Mouse (Mus musculus): ENCODE measurements at regions not wholly inside any gene's neighbourhood (a gene's known extent, or its start where the extent isn't known, plus 50 kb on each side); places are given as distances from the start of the nearest gene placed in this dataset.

DNA sequence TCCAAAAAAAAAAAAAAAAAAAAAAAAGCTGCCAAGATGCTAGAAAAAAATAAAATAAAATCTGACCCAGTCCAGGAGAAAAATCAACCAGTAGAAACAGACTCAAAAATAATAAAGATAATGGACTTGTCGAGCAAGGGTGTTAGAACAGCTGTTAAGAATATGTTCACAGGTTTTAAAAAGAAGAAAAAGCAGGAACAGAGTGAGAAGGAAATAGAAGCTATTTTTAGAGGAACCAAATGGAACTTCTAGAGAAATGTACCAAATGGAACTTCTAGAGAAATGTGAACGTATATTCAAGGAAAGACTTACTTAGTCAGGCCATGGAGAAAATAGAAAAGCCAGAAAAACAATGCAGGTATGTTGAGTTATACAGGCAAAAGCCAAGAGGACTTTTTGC is 662.4 kb upstream of the Jmjd1c start:
- DNase-seq (ENCODE audit: low spot score) = no peak

DNA sequence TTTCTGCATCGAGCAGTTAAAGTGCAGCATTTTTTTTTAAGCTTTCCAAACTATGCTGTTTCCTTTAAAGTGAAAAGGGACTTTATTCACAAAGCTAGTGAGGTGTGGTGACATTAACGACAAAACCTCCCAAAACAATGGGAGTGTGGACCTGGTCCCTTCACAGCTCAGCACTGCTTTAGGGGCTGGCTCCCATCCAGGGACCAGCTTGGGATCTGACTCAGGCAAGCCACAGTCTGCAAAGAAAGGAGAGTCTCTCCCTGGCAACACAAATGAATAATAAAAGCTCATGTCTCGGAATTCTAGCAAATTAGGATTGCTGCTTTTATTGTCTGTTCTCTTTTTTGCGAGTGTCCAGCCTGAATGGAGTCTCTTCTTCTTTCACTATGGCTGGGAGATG is 625.2 kb upstream of the Jmjd1c start:
- DNase-seq (ENCODE audit: low spot score) = no peak

DNA sequence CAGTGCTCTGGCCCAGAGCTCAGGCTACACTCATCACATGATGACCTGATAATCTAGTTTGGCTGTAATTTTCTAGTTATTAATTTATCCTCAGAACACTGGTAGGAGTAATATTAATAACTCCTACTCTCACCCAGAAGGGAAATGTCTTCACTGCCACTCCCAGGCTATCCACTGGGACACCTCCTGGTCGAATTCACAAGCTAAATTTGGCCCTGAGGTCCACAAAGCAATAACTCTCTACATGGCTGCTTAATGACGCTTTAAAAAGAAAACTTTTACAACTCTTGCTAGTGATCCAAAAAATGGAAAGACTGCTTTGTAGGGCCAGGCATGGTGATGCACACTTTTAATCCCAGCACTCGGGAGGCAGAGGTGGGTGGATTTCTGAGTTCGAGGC is 623.9 kb upstream of the Jmjd1c start:
- DNase-seq (ENCODE audit: low spot score) = no peak

DNA sequence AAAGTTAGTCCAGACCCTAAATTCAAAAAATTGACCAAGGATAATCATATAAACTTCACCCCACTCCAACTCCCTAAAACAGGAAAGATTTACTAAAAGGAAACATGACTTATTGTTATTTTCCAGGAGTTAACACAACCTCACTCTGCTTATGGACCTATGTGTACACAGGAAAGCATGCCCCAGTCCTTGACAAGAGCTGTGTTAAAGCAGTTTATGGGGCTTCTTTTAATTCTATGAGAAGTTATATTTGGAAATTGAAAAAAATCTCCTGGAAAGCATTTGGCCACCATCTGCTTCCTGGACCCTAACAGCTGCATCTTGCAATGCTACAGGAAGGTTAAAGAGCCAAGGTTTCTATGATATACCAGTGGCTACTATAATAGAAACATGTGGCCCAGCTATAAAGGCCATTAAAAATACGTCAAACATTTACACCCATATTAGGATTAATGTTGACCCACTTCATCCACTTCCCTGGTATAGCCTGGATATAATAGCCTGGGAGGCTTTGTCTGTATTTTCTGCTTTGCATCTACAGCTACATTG is 620.7 kb upstream of the Jmjd1c start:
- DNase-seq (ENCODE audit: low spot score) = no peak

DNA sequence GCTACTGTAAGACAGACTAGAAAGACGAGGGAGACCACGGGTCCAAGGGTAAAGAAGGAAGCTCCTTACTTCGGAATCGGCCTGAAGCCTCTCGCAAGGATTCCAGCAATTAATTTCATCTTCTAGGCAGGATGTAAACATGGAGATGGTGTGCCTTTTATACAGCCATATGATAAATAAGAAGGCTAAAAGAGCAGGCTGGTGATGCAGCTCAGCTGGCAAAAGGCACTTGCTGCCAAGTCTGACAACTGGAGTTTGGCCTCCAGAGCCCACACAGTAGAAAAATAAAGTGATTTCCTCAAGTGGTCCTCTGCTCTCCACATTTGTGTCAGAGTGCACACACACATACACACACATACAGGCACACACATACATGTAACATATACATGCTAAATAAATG is 605.1 kb upstream of the Jmjd1c start:
- DNase-seq (ENCODE audit: low spot score) = no peak

DNA sequence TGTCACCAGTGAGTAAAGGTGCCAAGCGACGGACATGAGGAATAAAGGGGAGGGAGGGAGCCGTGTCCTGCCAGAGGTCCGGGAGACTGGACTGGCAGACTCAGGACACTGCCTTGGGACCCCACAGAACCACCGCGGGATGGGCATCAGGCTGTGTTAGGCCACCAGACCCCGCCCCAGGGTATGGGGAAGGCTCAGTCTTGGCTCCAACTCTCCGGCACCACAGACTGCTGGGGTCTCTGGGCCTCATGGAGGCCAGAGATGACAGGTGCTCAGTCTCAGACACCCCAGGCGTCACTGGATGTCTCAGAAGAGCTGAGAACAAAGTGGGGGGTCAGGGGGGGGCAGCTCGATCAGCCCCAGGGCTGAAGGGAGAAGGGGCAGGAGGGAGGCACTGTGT is 604.1 kb upstream of the Jmjd1c start:
- DNase-seq (ENCODE audit: low spot score) = no peak

DNA sequence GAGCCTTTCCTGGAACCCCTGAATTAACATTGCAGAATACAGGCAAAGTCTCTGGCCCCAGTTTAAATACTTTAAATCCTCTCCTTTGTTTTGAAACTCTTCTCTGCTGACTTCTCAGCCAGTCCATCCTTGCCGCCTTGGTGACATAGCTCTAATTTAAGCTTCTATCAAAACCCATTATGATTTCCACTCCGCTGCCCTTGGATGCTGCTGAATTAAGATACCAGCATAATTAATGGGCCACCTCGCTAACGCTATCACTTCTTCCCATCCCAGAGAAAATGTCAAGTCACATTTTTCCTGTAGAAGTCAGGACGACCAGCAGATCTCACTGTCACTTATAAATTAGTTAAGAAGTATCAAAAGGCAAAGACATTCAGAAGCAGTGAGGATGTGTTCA is 556.1 kb upstream of the Jmjd1c start:
- no peak for DNase-seq (ENCODE audit: low spot score)

DNA sequence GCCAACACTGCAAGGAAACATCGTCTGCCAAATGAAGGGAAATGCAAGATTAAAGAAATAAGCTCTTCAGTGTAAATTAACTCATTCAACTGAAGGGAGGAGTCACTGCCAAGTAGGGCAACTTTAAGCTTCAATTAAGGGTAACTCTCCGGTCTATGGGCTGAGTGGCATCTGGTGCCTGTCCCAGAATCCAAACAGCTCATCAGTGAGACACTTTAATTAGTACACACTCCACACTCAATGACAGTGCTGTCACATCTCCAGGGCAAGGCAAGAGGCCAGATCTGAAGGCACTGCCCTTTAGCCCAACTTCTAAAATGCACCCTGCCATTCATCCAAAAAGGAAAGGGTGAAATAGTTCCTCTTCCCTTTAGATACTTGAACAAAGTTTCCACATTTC is 549.3 kb upstream of the Jmjd1c start:
- DNase-seq (ENCODE audit: low spot score) = no peak

DNA sequence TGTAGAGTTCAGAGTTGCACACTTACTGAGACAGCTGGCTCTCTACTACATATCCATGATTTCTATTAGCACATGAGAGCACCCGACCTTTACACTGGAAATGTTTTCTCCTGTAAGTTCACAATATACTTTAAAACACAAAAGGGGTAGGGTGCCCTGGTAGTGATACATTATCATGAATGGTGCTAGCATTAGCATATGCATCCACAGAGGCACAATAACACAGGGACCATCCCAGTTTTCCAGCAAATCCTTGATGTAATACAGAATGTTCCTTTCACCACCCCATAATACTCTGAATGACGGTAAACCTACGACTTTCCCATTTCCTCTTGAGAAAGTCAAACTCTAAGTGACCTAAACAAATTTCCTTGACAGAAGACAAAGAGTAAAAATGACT is 548.3 kb upstream of the Jmjd1c start:
- no peak for DNase-seq (ENCODE audit: low spot score)

DNA sequence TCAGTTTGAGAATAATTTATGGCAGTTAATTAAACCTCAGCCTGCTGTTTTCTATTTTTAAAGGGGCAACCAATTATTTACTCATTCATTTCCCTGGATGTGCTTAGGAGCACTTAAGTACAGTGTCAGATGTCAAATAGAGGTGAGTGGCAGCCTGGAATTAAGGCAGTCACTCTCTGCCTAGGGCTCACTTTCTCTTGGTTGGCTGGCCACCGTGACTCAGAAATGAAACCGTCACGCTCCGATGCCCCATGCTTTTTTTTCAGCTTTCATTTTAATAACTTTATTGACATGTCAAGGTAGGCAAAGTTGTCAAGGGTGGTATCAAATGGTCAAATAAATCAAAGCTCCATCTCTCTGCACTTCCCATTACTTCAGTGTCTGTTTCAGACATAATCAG is 547.9 kb upstream of the Jmjd1c start:
- no peak for DNase-seq (ENCODE audit: low spot score)

DNA sequence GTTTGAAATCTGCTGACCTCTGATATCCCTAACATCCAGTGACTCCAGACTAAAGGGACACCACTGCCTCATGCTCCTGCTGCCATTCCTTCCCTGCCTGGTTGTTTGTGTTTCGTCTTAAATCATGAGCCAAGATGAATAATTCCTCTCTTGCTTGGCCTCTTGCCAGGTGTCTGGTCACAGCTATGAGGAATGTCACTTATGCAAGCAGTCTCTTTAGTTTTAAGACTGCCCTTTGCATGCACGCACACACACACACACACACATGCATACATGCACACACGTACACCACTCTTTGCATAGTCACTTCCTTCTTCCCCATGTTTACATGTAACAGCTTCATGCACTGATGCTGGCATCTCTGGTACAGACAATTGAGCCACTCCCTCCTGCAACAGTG is 543.0 kb upstream of the Jmjd1c start:
- DNase-seq (ENCODE audit: low spot score) = no peak

DNA sequence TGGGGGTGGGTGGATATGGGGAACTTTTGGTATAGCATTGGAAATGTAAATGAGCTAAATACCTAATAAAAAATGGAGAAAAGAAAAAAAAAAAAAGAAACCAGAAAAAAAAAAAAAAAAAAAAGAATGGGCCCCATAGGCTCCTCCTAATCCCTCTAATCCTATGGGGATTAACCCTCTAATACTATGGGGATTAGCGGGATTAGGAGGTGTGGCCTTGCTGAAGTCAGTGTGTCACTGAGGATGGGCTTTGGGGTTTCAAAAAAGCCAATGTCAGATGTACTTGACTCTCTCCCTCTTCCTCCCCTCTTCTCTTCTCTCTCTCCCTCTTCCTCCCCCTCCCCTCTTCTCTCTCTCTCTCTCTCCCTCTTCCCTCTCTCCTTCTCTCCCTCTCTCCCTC is 541.7 kb upstream of the Jmjd1c start:
- no peak for DNase-seq (ENCODE audit: low spot score)

DNA sequence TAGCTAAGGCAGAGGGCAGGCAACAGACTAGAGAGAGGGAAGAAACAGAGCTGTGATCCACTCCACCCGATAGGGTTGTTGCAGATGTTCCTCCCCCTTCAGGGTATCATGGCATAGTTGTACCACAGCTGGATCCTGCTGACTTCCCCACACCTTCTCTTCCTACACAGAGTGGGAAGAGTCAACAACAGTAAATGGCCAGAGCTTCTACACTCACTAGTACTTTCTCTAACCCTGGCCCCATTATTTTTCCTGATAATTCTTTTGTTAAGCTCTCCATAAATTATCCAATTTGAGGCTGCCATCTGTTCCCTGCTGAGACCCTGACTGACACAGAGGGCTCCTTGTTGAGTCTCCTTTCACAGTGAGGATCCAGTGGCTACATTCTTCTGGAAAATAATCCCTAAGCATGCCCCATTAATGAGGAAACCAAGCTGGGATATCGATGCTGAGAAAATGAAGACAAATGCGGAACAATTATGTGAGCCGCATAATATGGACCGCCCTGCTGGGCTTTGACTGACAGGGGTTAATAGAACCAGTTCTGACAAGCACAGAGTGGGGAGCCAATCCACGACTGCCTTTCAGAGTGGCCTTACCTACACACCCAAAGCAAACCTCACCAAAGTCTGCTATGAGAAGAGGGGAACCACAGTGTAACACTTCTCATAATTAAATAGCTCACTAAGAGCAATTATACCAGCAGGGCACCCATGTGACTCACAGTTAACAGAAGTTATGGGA is 537.7 kb upstream of the Jmjd1c start:
- DNase-seq (ENCODE audit: low spot score) = no peak

DNA sequence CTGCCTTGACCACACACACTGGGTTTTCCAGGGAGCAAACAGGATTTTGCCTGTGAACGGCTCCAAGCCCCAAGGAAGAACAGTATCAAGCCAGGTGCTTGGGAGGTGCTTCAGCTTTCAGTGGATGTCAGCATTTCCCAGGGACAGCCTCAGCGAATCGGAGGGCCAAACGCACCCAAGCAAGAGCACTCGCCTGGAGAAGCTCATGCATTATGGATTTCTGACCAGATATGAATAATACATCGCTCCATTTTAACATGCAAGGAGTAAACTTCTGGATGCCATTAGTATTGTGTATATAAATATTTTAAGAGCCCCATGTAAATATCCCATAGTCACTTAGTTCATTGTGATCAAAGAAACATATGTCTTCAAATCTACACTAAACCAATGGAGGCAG is 530.6 kb upstream of the Jmjd1c start:
- DNase-seq (ENCODE audit: low spot score) = no peak

DNA sequence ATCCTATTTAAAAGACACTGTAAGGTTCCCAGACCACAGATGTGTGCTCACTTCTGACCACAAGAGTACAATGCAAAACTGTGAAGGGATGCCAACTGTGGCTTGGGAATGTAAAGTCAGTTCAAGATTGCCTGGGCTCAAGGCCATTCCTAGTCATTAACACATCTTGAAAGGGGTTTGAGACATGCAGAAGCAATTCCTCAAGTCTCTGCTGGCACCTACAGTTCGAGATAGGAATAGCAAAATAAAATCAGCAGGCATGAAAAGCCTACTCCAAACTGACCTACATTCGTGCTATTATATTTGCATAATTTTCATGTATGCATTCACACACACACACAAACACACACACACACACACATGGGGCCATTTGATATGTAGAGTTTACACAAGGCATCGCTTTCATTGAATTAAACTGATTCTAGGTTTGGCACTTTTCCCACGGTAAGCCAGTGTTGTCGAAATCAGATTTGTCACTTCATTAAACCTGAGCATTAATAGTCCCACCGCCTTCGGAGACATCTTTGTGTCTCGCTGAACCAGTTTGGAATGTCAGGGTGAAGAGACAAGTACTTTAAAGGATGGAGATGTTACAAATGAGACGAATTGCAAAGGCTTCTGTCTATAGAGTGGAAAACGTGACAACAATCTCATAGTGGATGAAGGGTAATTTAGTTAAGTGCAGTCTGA is 520.9 kb upstream of the Jmjd1c start:
- DNase-seq (ENCODE audit: low spot score) = no peak

DNA sequence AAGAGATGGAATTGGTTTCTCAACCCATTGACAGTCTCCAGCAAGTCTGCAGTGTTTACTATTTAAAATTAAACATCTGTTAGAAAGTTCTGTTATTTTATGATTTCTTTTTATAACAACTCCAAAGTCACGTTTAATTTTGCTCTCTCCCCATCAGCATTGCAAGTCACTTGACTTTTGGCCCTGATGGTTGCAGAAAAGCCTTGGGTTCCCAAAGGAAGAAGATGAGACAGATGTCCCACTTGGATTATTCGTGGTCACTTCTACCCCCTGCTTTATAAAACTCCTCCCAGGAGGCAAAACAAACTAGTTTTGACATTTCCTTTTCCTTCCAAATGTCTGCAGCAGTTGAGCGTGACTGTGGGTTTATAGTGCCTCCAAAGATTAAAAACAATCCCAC is 502.9 kb upstream of the Jmjd1c start:
- DNase-seq (ENCODE audit: low spot score) = no peak

DNA sequence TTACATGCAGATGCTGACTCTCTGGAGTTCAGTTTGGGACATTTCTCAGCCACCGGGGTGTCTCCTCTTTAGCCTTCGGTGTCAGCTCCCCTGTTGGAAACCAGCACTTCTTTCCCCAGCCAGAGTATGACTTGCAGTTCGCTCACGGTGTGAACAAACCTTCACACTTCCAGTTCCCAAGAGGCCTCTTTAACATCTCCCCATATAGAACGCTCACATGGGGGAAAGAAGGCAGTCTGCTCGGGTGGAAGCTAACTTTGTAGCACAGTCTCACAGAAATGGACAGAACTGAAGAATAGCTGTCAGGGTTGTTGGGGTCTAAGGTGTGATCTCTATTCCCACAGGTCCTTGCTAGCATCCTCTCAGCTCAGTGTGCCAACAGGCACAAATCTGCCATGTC is 502.4 kb upstream of the Jmjd1c start:
- DNase-seq (ENCODE audit: low spot score) = no peak

DNA sequence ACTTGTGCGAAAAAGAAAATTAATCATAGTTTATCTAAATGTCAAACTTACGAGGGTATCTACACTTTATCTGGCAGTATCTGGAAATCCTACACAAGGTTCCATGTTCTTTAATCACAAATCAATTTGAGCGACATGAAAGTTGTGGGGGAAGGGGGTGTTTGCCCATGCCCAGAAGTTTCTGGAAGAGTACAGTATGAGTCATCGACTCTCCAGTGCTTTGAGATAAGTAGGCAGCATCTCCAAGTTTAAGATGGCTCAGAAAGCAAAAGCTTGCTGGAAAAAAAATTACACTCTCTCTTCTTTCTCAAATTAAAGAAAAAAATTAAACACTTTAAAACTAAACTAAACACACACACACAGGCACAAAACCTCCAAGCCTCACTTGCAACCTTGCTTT is 498.0 kb upstream of the Jmjd1c start:
- DNase-seq (ENCODE audit: low spot score) = no peak

DNA sequence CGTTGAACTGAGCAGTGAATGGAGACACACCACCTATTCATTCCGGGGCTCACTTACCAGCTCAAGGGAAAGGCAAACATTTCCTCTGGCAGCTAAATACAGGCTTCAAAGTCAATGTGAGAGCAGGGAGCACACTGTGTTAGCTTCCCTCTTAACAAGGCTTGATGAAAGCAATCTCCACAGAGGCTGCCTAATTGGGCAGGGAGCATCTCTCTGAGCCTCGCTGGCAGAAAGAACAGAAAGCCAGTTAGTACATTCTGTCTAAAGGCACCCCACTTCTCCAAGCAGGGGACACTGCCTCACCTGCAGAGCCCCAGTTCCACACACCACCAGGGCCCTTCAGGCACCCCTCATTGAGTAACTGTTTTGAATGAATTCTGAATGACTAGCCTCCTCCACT is 488.8 kb upstream of the Jmjd1c start:
- no peak for DNase-seq (ENCODE audit: low spot score)

DNA sequence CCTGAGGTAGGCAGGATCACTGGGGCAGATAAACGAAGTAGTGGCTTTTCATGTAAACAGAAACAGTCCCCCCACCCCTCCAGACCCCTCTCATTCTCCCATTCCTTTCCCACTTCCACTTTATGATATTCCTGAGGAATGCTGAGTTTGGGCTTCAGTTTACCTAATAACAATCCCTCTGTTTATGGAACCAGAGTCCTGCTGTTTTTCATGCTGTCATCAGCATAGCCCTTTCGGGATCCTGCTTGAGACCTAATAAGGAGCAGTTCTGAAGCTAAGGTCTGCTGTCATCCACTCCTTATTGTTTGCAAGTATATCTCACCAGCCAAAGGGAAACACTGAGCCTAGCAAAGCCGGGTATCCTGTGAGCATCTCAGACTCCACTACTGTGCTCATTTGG is 479.6 kb upstream of the Jmjd1c start:
- no peak for DNase-seq (ENCODE audit: low spot score)

DNA sequence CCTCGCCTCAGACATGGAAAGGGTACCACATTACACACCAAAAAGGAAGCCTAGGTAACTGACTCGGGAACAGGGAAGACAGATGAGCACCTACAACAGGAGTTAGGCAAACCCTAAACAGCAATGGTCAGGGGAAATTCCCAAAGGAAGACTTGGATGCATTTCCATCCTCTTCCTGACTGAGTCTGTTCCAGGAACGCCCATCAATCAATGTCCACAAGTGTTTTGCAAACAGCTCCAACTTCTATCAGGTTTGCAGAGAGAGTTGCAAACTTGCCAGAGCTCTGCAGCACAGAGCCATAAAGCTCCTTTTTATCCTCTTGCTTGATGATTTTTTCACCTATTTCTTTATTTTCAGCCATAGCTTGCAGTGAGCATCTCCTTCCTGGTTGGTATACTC is 464.9 kb upstream of the Jmjd1c start:
- DNase-seq (ENCODE audit: low spot score) = no peak

DNA sequence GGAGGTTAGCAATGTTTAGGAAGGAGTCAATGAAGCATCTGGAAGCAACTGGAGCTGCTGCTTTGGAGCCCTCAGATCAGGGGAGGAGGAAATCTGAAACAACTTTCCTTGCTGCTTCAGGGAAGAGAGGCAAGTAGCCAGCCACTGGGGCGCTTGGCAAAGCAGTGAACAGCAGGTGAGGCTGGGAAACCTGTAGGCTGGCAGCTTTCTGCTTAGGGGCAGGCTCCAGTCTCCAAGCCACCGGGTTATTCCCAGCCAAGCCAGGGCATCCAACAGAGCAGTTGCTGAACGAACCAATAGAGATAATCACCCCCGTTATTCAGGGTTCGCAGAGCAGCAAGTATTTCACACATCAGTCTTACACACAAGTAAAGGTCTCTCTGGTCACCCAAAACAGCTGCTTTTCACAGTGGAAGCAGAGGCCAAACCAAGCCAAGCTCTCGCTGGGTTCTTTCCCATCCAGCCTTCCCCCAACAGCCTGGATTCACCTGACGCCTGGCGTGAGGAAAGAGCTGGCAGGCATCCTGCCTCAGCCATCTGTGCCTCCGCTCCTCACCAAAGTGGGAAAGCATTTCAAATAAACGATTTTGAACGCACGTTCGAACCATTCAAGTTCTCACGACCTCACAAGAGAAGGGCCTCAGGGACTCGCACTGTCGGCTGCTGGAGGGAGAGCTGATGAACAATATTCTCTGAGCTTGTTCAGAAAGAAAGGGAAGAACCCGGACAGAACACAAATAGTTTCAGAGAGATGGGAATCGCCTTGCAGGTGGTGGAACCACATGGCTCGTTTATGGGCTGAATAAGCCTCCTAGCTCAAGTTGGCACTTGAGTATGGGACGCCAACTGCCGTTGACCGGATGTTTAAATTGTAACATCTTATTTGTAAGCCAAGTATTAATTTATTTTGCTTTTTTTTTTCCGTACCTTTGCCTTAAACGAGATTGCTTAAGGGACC is 454.8 kb upstream of the Jmjd1c start:
- no peak for DNase-seq (ENCODE audit: low spot score)

DNA sequence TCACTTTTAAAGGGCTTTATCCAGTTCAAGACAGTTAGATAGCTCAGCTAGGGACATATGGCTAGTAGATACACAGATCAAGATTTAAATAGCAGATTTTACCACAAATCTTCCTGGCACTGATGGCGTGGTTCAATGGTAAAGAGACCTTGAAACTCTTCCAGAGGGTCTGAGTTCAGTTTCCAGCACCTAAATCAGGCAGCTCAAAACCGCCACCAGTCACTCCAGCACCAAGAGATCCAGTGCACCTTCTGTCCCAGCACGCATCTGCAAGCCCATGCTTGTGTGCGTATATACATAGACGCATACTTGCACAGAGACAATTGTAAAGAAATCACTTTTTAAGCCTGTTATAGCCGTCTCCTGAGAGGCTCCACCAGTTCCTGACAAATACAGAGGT is 454.0 kb upstream of the Jmjd1c start:
- no peak for DNase-seq (ENCODE audit: low spot score)
